Mouse (Mus musculus) natural killer cell, adult 2 months (primary cell): ENCODE measurements around the gene Mov10.

Experiments used
- DNase-seq, 2 experiments: peaks; one replicate each; pipeline ENCODE4 v3.0.0; 2022; ENCODE audit warnings: low spot score in 2 of 2

Mov10 gene

DNA sequence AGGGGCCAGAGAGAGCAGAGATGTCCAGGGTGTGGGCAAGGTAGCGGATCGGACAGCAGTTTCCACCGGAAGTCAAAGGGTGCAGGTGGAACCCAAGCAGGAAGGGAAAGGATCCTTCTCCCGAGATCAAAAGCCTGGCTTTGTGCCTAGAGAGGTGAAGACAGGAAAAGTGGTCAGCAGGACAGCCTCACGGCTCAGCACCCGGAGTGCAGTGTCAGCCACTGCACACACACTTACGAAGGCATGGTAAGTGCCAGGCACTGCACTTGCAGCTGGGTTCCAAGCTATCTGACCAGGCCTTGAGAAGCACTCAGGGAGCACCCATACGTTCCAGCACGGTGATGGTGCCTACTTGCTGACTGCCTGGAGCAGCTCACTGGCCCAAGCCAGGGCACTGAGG lies 12.8 kb downstream of the Mov10 start:
- DNase-seq: no peak

DNA sequence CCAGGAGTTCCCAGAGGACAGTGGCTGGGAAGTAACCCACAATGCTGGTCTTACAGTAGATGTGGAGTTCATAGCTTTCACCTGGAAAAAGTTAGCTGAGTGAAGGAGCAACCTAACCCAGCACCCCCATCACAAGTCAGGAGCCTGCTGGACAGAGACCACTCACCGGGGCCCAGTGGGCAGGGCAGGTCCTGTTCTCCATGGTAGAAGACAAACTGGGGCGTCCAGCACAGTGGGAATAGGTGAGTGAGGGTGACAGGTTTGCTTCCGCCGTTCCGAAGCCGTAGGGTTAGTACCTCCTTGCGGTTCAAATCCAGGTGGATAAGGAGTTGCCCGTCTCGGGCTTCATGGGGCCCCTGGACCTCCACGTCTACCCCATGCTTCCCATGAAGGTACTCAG lies 14.1 kb downstream of the Mov10 start:
- DNase-seq: no peak

DNA sequence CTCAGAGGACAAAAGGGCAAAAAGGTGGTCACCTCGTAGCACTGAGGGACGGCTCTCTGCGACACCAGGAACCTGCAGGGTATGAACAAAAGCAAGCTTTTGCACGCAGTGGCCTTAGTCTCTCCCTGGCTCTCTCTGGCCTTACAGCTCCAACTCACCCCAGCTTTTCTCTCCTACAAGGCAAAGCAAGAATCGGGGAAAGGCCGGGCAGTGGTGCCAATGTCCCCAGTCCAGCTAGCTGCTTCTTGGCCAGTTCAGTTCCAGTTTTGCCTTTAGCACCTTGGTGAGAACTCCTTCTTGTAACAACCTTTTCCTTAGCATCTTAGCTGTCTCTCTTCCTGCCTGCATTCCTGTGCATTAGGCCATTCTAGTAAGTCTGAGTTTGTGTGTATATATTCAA lies 16.9 kb downstream of the Mov10 start:
- no peak for DNase-seq

DNA sequence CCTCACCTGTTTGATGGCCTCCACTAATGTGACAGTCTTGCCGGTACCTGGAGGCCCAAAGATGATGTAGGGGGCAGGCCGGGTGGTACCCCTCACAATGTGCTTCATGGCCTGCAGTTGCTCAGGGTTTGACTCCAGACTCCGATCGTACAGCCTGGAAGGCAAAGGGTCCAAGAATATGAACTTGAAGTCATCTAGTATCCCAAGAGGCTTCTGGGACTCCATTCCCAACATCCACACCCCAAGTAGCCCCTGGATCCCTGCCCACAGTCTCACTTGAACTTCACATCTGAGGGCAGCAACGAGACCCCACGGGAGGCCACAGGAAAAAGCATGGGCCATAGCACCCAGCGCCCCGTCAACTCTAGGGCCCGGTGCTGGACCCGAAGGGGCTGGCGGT lies 17.7 kb downstream of the Mov10 start:
- no peak for DNase-seq

DNA sequence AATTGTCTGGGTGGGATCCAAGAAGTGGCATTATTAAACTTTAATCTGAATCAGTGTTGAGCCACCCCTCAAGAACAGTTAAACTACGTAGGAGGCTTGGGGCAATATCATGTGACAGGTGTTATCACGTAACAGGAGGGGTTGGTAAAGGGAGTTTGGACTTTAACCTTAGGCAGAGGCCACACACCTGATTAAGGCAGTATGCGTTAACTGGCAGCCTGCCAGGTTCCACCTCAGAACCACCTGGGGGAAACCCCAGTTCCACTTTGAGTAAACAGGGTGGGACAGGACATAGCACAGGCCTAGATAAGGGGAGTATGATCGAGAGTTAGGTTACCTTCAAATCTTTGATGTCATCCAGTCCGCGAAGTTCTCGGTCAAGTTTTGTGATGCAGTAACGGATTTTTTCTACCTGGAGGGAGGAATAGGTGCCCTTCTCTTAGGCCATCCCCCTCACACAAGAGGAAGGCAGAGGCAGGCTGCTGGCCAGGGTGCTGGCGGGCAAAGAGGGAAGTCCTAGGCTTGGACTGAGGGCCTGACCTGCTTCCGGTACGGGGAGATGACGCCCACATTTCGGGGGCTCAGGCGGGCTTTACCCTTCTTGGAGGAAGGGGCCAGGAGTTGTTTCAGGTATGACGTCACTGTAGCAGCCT lies 21.8 kb downstream of the Mov10 start:
- DNase-seq: peak in 1 of 2 experiments; percentile 23

DNA sequence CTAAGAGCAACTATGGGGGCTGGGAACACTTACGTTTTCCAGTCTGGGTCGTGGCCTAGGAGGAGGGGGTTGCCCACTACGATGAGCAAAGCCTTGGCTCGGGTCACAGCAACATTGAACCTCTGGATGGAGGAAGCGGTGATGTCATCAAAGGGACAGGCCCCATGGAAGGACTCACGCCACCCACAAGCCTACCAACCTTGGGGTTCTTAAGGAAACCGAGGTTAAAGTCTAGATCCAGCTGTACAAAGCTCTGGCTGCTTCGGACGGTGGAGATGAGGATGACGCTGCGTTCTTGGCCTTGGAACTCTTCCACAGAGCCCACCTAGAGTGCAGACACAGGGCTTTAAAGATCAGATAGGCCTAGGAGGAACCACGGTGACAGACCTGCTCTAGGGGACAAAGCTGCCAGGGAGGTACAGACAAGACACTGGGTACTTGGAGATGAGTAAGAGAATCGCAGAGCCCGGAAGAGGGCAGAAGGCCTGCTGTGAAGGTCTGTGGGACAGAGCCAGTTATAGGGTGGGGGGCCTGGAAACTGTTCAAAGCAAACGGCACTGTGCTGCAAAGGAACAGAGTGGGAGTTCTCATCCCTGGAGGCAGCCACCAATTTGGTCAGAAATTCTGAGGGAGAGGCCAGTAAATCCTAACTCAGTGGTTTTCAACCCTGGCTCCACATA lies 22.6 kb downstream of the Mov10 start:
- DNase-seq: no peak

DNA sequence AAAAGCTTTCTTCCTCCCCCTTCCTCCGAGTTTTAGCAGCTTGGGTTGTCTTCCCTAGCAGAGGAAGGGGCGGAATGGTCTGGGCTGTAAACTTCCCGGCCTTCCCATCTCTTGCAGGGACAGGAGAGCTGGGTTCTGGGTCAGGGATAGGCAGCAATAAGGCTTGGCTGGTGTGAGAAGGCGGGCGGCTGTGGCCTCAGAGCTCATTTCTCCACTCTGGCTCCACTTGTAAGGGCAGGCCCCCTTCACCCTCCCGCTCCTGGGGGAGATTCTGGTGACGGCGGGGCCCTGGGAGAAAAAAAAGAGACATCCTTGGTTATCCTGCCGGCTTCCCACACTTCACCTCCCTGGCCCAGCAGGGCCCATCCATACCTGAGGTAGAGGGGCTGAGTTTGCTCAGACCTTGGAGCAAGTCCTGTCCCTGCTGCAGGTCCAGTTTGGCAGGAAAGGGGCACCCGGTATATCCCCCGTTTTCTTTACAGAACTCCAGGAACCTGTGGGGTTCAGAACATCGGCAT lies 23.4 kb downstream of the Mov10 start:
- DNase-seq: no peak

DNA sequence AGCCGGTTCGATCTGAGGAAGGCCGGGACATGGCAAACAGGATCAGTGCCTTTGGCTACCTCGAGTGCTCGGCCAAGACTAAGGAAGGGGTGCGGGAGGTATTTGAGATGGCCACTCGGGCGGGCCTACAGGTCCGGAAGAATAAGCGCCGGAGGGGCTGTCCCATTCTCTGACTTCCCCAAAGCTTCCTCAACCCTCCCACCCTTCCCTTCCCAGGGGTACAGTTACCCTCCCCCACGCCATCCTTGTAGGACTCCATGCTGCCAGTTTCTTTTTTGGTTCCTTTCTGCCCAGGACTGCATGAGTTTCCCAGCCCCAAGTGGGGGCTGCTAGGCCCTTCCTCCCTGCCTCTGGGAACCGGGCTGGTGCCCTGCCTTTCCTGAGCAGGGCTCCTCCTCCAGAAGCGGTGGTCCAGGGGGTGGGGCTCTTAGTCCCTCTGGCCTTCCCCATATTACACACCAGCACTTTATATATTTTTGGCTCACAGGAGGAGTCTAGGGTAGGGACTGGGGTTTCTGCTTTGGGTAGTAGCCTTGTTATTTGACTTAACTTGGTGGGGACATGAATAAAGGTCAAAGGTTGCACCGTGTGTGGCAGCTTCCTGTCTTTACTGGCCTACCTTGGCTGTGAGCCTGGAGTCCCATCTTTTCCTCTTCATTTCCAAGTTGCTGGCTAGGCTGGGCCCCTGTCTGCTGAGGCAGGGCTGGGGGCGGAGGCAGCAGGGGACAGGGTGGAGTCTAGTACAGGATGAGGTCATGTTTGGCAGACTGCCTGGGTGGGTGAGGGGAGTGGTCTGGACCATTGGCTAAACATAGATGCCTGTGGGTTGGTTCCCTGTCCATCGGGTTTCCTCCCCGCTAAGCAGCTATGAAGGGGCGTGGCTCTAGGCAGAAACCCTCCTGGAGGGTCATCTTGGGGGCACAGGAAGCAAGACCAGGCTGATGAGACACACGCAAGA lies 24.2 kb downstream of the Mov10 start:
- peak; percentile 69 to 83 for DNase-seq

DNA sequence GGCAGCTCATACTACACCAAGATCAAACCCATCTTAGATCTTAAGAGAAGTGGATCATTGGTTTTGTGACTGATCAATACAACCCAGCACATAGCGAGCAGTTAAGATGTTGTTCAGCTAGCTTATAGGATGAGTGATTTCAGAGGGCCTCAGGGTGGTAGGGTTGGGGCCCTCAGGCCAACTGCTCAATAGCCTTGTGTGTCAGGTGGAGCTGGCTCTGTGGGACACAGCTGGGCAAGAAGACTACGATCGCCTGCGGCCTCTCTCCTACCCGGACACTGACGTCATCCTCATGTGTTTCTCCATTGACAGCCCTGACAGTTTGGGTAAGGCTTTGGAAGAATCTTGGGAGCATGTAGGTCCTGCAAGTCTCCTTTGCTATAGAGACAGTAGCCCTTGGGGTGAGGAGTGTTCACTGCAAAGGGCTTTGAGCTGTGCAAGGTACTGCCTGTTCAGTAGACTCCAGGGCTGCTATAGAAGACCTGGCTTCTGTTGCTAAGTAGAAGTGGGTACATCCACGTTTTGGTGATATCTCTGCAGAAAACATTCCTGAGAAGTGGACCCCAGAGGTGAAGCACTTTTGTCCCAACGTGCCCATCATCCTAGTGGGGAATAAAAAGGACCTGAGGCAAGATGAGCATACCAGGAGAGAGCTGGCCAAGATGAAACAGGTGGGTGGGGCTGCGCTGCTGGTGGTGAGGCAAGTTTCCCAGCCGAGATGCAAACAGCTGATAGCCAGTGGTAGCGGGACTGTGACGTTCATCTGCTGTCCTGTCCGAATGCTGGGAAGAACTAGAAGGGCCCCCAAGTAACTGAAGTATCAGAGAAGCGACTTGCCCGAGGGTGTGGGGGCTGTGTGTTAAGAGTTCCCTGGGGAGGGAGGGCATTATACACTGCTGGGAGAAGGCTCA lies 25.7 kb downstream of the Mov10 start:
- no peak for DNase-seq

DNA sequence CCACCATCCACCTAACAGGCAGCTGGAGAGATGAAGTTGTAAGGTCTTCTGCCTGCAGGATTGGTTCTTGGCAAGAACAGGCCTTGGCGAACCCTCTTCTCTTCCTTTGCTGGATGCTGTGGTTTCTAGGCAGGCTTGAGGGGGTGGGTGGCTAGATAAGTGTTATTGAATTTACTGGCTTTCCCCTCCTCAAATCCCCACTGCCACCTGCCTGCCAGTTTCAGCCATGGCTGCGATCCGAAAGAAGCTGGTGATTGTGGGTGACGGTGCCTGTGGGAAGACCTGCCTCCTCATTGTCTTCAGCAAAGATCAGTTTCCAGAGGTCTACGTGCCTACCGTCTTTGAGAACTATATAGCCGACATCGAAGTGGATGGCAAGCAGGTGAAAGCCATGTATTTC lies 26.7 kb downstream of the Mov10 start:
- no peak for DNase-seq

DNA sequence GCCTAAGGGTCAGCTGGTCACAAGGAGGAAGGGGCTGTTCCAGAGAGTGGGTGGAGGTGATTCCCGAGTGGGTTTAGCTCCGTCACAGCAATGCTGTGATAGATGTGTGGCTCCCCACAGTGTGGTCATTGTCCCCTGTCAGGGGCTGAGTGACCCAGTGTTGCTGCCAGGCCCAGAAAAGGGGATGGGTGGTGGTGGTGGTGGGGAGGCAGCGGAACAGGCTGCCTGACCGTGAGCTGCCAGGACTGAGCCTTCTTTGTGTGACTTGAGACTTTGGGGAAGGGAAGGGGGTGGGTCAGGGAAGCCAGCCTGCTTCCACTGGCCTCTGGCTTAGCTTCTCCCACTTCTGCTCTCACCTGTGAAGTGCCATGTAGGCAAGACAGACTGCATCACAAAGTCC lies 27.3 kb downstream of the Mov10 start:
- DNase-seq: no peak

DNA sequence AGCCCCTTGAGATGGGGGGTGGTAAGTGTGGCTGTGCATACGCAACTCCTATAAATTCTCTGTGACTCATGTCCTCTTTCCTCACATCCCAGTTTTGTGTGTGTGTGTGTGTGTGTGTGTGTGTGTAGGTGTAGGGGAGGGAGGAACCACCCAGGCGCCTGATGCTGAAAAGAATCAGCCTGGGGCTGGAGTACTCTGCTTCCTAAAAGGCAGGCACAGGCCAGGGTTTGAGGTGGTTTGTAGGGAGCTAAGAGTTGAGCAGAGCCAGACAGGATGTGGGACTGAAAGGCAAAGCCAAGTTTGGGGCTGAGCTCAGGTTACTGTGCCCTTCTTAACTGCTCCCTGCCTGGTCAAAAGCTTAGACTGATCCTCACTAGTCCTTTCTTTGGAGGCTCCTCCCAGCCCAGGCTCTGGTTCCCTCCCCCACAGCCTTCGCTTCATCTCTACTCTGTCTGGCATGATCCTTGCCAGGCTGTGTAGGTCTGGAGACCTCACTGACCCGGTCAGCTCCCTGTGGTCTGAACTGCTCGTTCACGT lies 27.9 kb downstream of the Mov10 start:
- no peak for DNase-seq

DNA sequence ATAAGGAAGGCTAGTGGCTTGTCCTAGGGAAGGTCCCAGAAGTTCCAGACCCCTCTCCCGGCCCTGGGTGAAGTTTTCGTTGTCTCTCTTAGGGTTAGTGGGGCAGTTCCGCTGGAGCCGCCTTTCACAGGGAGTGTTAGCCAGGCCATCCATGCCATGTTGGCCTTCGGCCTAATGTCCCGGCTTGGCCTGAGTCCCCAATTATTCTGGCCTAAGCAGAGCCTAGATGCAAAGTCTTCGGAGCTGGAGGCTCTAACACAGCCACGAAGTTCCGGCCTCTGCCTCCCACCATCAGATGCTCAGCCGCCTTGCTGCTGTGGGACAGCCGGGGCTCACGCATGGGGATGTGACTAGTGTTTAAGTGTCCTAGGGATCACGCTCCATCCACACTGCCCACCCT lies 28.5 kb downstream of the Mov10 start:
- DNase-seq: no peak

DNA sequence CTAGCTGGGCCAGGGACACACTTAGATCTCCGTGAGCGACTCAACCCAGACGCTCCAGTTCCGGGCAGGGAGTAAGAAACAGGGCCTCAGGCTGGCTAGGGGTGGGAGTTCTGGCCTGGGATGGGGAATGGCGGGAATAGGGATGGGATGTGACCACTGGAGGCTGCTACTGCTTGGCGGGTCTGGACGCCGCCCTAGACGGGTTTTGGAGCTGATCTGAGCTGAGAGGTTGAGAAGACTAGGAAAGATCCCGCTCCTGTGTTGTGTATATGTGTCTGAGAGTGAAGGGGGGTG lies 29.1 kb downstream of the Mov10 start:
- no peak for DNase-seq

DNA sequence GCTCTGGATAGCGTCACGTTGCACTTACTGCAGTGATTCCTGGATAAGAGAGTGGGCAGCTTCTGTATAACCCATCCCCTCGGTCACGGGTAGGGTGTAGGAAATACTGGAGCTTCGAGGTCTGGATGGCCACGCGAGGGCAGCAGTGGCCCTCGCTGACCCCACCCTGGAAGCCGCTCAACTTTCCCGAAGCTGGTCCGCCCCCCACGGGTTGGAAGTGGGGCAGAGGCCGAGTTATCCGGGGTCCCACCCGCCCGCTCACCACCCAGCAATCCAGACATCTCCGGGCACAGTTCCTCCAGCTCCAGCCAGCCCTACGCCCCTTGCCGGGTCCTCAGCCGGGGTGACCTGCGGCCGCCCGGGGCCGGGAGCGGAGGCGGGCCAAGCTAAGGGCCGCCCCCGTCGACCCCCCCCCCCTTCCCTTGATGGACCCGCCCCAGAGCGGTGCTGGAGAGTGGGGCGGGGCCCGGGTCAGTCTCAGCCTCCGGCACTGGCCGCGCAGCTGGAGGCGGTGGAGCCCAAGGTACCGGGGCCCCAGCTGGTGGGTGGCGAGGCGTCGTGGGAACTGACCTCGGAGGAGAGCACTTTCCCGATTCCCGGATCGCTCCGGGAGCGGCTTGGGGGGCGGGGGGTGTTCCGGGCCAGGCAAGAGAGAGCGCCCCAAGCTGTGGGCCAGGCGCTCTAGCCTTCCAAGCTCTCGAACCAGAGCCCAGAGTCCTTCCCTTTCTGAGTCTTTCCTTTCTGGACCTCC lies 29.6 kb downstream of the Mov10 start:
- peak; percentile 27 to 44 for DNase-seq

DNA sequence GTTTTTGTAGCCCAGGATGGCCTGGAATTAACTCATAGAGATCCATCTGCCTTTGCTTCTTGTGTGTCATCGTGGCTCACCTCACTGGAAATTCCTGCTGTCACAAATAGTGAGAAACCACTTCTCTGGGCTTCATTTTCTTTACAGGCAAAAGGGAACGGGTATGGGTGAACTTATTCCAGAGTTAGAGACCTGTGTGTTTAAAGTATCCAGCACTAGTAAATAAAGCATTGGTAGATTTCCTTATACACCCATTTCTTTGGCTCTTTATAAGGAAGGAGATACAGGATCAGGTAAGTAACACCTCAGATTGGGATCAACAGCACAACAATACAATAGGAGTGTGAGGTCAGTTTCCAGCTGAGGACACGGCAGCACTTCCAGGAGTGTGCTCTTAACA lies 30.3 kb downstream of the Mov10 start, which contains the start of gene Rhoc:
TSS of gene Rhoc (plus strand) at position 301 of the 400 bp plus-strand sequence.
- no peak for DNase-seq

DNA sequence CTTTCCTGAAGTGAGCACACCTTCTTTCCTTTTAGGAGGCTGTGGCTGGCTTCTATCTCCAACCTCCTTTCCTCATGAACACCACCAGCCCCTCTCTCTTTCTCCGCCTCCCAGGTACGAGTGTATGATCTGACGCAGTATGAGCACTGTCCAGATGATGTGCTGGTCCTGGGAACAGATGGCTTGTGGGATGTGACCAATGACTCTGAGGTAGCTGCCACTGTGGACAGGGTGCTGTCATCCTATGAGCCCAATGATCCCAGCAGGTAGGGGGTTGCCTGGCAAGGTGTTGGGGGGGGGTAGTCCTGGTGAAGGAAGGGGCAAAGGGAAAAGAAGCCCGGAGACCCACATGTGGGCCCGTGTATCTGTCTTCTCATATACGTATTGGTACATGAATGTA lies 33.1 kb downstream of the Mov10 start:
- DNase-seq: no peak

DNA sequence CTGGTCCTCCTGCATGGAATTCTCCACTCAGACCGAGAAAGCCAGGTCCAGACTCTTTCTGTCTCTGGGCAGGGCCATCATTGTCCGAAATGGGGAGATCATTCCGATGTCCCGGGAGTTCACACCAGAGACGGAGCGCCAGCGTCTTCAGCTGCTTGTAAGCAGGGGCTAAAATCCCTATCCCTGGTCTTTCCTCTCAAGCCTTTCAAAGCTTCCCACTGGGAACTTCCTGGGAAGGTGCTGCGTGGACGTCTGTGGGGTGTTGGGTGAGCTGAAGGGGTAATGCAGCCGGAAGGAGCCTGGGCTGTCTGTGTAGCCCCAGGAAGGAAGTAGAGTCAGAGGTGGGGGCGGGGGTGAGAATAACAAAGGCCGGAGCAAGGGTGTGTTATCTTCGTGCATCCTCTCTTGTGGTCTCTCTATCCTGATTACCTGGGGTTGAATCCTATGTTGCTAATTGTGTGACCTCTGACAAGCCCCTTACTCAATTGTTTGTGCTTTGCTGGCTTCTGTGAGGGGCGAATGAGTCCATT lies 34.3 kb downstream of the Mov10 start:
- DNase-seq: peak in 1 of 2 experiments; percentile 49

DNA sequence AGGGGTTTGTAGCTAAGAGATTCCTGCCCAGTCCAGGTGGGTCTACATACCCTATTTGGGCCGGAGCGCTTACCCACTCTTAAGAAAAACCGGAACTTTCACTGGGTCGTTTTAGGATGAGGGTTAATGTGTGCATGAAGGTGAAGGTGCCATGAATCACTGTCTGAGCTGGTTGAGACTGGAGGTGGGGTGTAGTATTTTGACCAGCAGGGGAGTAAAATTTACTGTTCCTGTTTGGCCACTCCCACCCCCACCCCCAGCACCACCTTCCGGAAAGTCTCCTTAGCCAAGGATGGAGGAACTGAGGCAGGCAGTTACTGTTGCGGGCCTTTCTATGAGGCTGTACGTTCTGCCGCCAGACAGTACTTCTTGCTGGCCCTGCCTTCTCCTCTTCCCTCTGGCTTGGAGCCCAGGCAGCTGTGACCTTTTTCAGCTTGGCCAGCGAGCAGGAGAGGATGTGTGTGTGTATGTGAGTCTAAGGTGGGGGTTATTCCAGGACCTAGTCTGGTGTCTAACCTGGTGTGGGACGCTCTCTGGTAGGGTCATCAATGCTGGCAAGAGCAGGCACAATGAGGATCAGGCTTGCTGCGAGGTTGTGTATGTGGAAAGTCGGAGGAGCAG lies 36.2 kb downstream of the Mov10 start:
- no peak for DNase-seq

DNA sequence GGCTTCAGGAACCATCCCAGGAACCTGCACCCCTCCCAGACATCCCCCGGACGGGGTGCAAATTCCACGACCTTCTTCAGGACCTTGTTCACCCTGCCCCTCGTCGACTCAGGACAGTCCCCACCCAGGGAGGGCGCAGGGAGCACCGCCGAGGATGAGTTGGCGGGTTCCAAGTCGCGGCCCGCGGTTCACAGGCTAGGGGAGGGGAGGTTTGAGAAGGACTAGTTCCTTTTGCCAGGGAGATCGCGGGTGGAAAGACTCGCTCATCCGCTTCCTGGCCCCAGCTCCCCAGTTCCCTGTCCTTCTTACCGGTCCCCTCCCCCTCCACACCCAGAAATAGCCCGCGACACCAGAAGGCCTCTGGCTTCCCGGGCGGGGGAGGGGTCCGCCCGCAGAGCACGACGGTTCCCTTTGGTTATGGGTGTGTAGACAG lies 36.9 kb downstream of the Mov10 start, which contains the start of gene Fam19a3:
TSS of gene Fam19a3 (minus strand) at position 370 of the 433 bp plus-strand sequence.
- DNase-seq: peak in 1 of 2 experiments; percentile 32
